Mouse (Mus musculus) kidney, adult 8-10 months (tissue): ENCODE measurements around the gene Xylt1.

Experiments
- DNase-seq, 2 experiments: peaks; one replicate each; pipeline ENCODE4 v3.0.0; 2022

Gene Xylt1

DNA sequence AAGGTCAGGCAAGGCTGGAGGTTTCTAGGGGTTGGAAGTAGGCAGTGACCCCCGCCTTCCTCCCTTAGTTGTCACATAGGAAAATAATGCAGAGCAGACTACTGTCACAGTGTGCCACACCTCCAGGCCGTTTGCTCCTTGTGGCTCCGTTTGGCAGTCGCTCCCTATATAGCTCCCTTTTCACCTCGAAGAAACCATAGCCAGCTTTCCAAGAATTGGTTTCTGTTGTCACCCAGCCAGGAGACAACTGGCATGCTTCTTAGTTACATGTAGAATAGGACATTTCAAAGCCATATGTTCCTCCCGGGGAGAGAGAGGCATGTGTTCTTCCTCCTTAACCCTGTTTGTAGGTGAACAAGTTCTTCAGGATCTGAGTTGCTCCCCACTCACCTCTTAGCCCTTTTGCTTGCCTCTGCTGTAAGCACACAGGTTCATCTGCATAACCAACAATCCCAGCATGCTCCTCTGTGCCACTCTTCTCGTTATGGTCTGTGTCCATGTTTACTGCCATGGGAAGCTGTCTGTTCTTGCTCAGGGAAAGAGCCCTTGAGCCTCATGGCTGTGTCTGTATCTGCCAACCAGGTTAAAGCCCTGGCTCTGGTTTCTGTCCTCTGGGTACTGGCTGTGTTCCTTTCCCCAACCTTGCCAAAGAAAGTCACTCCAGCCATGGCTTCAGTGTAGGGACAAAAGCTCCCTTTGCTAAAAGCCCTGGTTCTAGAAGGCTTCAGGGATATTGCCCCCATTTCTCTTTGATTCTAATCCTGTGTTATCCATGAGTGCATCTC, 143.8 kb downstream of the Xylt1 start:
- no peak for DNase-seq

DNA sequence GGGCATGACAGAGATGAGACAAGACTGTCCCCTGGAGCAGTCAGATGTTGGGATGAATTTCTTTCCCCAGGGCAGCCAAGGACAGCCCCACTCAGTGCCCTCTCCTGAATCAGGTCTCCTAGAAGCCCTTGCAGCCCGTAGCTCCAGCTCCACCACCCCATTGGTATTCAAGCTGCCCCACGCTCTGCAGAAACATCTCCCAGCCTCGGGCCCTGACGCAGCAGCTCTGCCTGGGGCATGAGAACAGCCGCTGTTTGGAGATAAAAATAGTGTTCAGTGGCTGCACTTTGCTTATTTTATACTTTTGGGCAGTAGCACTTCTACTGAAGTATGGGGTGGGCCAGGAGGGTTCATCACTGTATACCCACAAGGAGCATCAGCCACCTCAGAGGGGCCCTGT, 144.9 kb downstream of the Xylt1 start:
- no peak for DNase-seq

- DNase-seq: no peak
These were observed 145.8 kb downstream of the Xylt1 start for GRCm38 (mm10) chr7:117526570-117526969.

DNA sequence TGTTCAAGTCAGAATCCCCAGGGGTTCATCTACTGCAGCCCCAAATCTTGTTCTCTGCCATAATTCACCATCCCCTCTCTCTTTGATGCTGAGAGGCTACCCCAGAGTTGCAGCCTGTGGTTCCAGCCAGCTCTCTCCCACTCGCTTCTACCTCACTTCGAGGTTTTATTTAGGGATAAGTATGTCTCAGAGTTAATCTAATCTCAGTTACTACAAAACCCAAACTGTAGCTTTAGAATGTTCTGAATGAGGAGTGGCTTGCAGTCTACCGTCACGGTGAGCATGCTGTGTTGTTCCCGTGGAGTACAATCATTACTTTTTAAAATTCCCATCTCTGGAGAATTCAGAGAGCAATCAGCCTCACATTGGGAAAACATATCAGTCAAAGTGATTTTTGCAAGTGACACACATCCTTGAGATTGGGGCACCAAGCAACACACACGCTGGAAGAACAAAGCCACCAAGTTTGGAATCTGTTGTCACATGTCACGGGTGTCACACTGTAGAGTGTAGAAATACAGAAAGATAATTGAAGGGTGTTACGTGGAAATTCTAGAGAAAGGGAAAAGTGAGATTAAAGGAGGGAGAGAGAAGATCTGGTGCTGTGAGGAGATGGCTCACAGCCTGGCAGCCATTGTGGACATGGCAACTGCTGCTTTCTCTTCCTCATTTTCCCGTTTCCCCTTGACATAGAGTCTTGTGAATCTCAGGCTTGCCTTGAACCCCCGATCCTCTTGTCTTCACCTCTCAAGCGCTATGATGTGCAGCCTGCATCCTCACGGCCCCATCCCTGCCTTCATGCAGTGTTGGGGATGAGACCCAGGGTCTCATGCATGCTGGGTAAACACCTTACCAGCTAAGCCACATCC, 149.2 kb downstream of the Xylt1 start:
- DNase-seq: no peak

- DNase-seq: peak; percentile 51 to 57
These were observed 151.9 kb downstream of the Xylt1 start for GRCm38 (mm10) chr7:117532651-117533050.

GRCm38 (mm10) chr7:117533164-117533563, 152.4 kb downstream of the Xylt1 start:
- no peak for DNase-seq

GRCm38 (mm10) chr7:117539931-117540330, 159.2 kb downstream of the Xylt1 start:
- no peak for DNase-seq

DNA sequence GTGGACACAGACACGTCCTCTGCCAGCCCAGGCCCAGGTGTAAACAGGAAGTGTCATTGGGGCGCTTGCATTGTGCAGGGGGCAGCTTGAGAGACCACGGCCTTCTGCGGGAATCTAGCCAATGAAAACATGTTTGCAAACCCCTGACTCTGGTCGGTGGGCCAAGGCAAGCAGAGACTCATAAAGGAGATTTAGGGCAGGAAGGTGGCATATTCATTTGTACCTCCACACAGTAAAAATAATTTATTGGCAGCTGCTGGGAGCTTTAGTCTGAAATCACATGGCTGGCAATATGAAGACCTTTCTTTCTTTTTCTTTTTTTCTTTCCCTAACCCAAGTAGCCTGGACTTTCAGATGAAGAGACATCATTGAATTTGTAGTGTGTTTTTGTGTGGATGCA, 159.6 kb downstream of the Xylt1 start:
- DNase-seq: no peak

DNA sequence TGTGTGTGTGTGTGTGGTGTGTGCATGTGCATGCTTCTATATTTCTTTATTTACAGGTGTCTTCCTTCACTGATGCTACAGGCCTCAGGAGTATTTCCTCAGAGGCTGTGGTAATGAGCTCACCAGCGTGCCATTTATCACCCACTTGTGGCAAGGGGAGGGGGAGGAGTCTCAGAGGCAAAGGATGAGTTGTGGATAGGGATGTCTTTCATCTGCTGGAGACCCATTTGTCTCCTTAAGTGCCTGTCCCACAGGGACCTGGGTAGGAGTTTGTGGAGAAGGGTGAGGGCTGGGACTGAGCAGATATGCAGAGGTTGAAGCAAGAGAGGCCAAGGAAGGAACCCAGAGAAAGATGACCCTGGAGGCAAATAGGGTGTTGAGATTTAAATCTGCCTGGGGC, 160.3 kb downstream of the Xylt1 start:
- no peak for DNase-seq

DNA sequence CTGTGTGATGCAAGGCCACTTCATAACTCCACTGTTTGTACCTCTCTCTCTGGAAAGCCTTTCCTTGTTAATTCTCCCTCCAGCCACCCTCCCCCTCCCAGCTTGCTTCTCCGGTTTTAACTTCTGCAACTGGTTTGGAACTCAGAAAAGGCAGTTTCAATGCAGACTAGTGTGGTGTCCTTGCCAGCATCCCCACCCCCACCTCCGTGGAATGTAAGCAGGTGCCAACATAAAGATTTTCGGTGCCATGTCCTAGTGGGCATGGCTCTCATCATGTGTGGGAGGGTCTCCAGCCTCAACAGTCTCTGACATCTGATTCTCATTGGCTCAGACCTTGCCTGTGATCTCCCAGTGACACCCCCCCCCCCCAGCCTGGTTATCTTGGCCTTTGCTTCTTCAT, 160.9 kb downstream of the Xylt1 start:
- no peak for DNase-seq

DNA sequence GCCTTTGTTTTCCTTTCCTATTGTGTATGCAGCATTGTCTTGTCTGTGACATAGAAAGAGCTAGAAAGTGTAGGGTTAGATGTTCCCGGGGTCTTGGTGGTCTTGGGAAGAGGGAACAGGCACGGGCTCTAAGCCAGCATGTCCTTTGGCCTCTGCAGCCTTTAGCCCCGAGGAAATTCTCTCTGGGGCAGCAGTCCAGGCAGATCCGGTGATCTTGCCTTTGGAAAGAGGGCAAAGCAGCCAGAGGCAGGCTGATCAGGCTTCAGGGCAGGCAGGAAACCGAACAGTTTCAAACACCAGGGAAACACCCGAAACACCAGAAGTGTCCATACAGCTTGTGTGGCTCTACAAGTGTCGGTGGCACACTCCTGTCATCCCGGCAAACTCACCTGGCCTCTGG, 162.3 kb downstream of the Xylt1 start:
- peak; percentile 70 to 73 for DNase-seq

GRCm38 (mm10) chr7:117544126-117544525, 163.3 kb downstream of the Xylt1 start:
- DNase-seq: peak; percentile 77 to 82

GRCm38 (mm10) chr7:117548301-117548700, 167.5 kb downstream of the Xylt1 start:
- DNase-seq: no peak

DNA sequence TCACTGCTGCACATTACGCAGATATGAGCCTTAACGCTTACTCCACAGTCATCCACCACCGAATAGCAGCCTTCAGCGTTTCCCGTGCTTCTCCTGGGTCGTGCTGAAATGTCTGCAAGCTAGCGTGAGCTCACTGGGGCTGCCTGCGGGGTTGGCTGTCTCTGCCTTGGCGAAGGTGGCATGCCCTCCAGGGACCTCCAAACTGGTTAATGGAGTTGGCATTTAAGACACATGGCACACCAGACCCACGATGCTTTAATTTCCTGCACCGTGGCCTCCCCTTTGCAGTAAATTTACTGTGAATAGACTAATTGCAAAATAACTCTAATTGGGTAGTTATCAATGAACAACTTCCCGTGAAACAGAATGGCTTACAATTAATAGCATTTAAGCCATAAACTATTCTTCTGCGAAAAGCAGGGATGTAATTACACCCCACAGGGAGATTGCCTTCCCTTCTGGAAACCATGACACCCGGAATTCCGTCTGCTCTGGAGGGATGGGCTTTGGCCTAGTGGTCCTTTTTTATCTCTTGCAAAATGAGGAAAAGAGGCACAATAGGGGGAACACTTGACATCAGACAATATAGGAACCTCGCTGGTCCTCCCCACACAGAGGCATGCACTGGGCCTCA, 170.3 kb downstream of the Xylt1 start:
- no peak for DNase-seq

GRCm38 (mm10) chr7:117553228-117553627, 172.4 kb downstream of the Xylt1 start:
- DNase-seq: no peak

DNA sequence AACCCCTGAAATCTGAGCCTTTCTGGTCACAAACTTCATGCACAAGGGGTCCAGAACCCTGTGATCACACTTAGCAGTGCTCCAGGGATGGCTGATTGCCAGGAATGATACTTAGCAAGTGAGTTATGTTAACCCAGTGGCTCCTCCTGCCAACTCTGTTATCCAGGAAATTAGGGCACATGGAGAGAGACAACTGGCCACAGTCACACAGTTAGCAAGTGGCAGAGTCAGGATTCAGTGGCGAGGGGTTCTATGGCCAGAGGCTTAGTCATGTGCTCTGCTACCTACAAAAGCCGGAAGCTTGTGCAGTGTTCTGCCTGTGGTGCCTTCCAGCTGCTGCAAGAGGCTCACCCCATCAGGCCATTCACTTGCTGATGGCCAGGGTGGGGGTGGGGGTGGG, 175.0 kb downstream of the Xylt1 start:
- no peak for DNase-seq

GRCm38 (mm10) chr7:117558166-117558565, 177.4 kb downstream of the Xylt1 start:
- DNase-seq: peak; percentile 24 to 40

DNA sequence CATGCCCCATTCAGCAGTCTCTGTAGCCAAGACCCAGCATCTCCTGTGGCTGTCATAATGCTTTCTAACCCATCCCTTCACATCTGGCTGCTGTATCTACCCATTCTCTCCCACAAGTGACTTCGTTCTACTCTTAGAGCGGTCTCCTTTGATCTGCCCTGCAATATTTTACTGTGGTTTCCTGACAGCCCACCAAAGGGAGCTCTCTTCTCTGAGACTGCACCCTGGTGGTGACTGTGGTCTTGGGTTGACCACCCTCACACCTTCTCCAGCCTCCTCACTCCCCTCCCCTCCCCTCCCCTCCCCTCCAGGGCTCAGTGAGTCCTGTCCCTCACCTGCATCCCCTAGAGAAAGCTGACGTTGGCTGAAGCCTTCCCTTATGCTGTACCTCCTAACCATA, 178.3 kb downstream of the Xylt1 start:
- DNase-seq: no peak

GRCm38 (mm10) chr7:117563939-117564499, 183.2 kb downstream of the Xylt1 start:
- DNase-seq: no peak

DNA sequence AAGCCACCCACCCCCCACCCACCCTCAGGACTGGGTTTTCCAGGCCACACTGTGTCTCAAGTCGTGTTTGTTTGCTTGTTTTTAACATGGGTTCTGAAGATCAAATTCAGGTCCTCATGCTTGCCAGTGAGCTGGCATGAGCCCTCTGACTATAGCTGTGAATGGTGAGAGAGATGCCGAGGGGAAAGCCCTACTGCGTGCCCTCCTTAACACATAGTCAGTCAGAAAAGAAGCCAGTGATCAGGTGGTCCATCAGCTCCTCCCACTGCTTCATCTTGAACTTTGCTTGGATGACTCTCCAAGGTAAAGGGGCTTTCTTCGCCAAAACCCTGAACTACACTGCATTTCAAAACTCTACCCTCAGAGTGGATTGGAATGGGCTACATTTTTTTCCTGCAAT, 183.8 kb downstream of the Xylt1 start:
- DNase-seq: no peak

DNA sequence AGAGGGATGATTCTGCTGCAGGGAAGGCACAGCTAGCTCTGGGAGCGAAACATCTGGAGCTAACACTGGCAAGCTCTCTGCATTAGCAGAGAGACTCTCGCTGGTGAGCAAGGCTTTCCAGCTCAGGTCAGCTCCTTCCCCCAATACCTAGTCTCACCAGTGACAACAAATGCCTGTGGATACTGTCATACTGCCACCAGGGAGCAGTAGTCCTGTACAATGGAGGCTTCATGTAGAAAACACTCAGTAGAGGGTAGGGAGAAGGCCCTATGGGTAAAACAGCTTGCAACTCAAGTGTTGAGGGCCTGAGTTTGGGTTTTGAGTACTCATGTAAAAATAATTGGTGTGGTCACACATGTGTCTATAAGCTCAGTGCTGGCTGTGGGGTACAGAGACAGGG, 185.3 kb downstream of the Xylt1 start:
- no peak for DNase-seq

DNA sequence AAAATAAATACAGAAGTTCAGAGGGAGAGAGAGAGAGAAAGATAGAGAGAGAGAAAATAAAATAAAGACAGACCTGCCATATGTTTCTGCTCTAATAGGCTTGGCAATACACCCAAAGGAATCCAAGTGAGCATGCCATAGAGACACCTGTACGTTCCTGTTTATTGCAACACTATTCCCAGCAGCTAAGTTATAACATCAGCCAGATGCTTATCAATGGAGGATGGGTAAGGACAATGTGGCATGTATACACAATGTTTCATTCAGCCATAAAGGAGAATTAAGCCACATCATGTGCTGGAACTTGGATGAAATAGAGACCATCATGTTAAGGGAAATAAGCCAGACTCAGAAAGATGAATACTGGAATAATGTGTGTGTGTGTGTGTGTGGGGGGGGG, 186.1 kb downstream of the Xylt1 start:
- no peak for DNase-seq

GRCm38 (mm10) chr7:117567252-117567651, 186.5 kb downstream of the Xylt1 start:
- no peak for DNase-seq
